ENCODE assay signal across 9 mouse cellular contexts in the genomic region with DNA sequence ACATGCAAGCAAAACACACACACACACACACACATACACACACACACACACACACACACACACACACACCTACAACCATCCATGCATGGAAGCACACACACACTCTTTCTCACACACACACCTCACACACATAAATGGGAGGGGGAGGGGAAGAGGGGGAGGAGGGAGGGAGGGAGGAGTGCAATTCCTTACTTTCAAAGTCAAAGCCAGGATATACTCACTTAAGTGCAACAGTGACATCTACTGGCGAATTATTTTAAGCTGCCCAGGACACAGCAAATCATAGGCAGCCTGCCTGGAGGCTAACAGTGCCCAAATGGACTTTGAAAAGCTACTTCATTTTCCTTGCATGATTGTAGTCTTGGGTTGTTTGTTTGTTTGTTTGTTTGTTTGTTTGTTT.
DNase-seq lines count a peak whose midpoint lies in the region; ATAC-seq and TF ChIP-seq lines count a peak whose summit lies in the region.
"Had no signal": no experiment of that assay in that cellular context is flagged by ENCODE, and none has a peak within 500 bp of the region (broad histone marks: within the 10 kb centered on the region; RNA-seq: fewer than 3 reads in every experiment).

No protein-coding gene starts in this region.

- ATAC-seq in forebrain, postnatal 0 days = peak; percentile 91

- DNase-seq in ovary, adult 18-20 months (ENCODE audit: low spot score) = peak; percentile 16
- DNase-seq in ovary, postnatal 10 days (ENCODE audit: low spot score) = no peak
- peak; percentile 41 for DNase-seq in cerebellum, adult 11-12 months
- peak; percentile 85 for DNase-seq in forebrain, postnatal 0 days
- DNase-seq in hindlimb bud, embryonic 11.5 days (ENCODE audit: extremely low spot score, low read depth, low spot score) = peak; percentile 88
- DNase-seq in layer of hippocampus, postnatal 25 days (ENCODE audit: extremely low spot score in 1 of 2, low spot score in 1 of 2) = peak; percentile 29 to 67
- DNase-seq in lung, postnatal 36 days = peak; percentile 90
- DNase-seq in right cerebral cortex, postnatal 36 days (ENCODE audit: low spot score in 2 of 2) = peak; percentile 51 to 57

- no peak overlapping the region for H3K4me3 ChIP-seq in forebrain, postnatal 0 days (ENCODE audit: low read depth, low read length)

- H3K4me2 ChIP-seq in forebrain, postnatal 0 days (ENCODE audit: low read depth) = no peak overlapping the region

- H3K36me3 ChIP-seq in forebrain, postnatal 0 days (ENCODE audit: insufficient read depth) = no peaks in the 10 kb centered on the region

- no peak overlapping the region for H3K9ac ChIP-seq in forebrain, postnatal 0 days

- H3K4me1 ChIP-seq in forebrain, postnatal 0 days (ENCODE audit: insufficient read depth) = no peaks in the 10 kb centered on the region

- H3K27me3 ChIP-seq in forebrain, postnatal 0 days (ENCODE audit: insufficient read depth, low read length) = no peaks in the 10 kb centered on the region

- H3K9me3 ChIP-seq in forebrain, postnatal 0 days (ENCODE audit: low read length) = no peaks in the 10 kb centered on the region

- peak; percentile 85 for TF ChIP-seq CTCF in forebrain, postnatal 0 days (IDR thresholded peaks at IDR 0.05; ENCODE audit: low read depth)

- no peak overlapping the region for H3K27ac ChIP-seq in forebrain, postnatal 0 days (ENCODE audit: low read depth, low read length)
- H3K27ac ChIP-seq: macrophage had no signal

- 0% methylated on average over 1 of the region's 1 CpGs for WGBS in forebrain, postnatal 0 days
